Mouse (Mus musculus) adrenal gland, adult (tissue): ENCODE data around the gene Ndufa3.
A peak's percentile ranks its signal among the peaks of the same experiment; 100 is the strongest.

Experiments
- DNase-seq, 2 experiments: peaks; one replicate each; pipeline ENCODE4 v3.0.0; 2022 to 2023; ENCODE audit warnings: low spot score in 1 of 2; ENCODE audit not compliant: inconsistent age in 2 of 2

Ndufa3 gene

DNA sequence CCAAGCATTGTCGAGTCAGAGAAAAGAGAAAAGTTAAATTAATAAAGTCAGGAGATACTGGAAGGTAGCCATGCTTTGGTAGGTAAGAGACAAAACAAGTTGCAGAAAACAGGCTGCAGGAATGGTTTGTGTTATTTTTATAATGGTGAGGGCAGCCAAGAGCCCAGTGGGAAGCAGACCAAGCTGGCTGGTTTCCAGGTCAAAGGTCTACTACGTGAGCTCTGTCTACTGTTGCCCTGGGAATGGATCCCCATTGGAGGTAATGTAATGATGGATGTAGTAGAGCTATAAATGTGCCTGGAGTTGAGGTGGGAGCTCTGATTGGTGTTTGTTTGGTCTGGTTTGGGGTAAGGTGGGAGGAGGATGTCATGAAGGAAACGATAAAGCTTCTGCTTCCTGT, 8.1 kb upstream of the Ndufa3 start:
- peak; percentile 30 to 73 for DNase-seq

DNA sequence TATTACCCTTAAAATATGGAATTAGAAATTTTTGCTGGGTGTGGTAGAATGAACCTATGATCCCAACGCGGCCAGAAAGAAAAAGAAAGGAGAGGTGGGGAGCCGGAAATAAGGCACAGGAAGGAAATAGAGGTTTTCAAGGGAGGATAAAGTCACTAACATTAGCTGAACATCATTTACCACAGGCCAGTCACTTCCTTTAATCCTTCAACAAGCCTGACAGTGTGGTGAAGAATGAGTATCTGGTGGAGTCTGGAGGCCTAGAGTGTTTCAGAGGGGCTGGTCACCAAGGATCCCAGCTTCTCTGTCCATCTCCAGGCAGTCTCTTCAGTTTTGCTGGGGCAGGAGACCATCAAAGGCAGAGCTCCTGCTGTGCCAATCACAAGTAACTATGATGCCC, 6.7 kb upstream of the Ndufa3 start:
- DNase-seq = no peak

DNA sequence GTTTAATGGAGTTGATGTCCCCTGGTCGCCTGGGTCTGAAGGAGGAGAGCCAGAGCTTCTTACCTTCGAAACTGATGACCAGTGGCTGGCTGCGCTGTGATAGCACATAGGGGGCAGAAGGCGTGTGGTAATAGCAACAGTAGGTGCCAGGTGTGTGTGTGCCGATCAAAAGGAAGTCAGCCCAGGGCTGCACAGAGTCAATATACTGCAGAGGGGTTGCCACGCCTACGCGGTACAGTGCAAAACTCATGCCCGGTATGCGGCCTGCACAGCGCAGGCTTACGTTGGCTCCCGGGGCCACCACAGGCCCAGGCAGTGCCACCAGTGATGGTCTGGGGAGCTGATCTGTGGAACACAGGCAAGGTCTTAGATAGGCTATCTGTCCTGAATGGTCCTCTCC, 6.2 kb upstream of the Ndufa3 start:
- no peak for DNase-seq

DNA sequence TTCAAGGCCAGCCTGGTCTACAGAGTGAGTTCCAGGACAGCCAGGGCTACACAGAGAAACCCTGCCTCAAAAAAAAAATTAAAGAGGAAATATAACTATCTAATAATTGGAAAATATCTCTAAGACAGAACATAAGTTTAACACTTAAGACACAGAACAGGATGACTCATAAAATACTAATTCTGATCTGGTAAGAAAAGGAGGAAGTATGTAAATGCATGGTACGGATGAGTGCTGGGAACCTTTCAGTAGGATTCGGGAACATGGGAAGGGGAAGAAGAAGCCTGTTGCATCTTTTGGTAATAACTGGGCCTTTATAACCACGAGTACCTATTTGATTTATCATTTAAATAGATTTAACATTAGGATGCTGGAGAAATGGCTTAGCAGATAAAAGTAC, 3.2 kb upstream of the Ndufa3 start:
- no peak for DNase-seq

DNA sequence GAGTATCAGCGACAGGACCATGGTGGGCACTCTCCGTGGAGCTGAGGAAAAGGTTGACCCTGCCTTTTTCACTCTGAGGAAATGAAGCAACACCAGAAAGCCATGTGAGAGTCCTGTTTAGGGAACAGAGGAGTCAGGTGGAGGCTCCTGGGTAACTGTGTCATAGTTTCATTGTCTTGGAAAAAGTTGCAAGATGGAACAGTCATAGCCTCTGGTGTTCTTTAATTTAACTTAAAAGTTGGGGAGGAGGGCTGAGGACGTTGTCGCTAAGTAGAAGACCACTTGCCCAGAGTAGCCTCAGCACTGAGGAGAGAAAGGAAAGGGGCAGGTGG, 1.1 kb upstream of the Ndufa3 start, which contains the start of gene Oscar:
Oscar (minus strand) TSS at position 101 of the 332 bp plus-strand sequence.
- no peak for DNase-seq

DNA sequence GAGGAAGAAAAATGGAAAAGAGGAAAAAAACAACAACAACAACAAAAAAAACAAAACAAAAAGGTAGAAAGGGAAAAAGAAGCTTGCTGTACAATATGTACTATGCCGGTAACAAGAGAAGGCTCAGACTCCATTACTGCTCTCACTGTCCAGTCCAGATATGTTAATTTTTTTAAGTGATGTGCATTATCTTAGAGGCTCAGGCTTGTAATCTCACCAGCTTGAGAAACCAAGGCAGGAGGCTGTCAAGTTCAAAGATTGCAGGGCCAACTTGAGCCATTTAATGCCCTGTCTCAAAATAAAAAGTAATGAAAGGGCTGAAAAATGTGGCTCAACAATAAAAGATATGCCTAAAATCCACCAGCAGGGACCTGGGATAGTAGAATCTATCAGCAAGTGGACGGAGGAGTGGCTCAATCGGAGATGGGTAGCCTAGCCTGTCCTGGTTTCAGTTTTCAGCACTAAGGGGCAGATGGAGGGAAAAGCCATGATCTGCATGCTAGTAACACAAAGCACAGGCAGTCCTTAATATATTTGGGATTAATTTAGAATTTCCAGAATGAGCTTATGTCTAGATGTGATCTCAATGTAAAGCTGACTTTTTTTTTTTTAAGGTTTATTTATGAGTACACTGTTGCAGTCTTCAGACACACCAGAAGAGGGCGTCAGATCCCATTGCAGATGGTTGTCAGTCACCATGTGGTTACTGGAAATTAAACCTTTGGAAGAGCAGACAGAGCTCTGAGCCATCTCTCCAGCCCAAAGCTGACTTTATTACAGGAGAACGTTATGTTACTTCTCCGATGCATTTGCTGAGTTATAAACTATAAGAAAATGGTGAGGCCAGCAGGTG, 558 bp upstream of the Ndufa3 start:
- DNase-seq = no peak

DNA sequence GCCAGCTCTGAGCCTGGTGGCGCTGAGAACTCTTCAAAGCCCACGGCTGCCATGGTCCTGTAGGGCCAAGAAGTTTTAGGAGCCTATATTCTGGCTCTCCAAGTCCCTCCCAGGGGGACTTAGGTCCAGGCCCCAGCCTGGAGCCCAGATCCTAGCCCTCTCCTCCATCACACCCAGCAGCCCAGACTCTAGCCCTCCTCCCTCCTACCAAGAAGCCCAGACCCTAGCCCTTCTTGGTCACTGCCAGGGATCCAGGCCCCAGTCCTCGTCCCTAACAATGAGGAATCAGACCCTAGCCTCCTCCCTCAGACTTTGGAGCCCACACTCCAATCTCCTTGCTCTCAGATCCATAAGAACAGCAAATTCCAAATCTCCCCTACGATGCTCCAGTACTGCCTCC, 11.9 kb downstream of the Ndufa3 start:
- DNase-seq = no peak

DNA sequence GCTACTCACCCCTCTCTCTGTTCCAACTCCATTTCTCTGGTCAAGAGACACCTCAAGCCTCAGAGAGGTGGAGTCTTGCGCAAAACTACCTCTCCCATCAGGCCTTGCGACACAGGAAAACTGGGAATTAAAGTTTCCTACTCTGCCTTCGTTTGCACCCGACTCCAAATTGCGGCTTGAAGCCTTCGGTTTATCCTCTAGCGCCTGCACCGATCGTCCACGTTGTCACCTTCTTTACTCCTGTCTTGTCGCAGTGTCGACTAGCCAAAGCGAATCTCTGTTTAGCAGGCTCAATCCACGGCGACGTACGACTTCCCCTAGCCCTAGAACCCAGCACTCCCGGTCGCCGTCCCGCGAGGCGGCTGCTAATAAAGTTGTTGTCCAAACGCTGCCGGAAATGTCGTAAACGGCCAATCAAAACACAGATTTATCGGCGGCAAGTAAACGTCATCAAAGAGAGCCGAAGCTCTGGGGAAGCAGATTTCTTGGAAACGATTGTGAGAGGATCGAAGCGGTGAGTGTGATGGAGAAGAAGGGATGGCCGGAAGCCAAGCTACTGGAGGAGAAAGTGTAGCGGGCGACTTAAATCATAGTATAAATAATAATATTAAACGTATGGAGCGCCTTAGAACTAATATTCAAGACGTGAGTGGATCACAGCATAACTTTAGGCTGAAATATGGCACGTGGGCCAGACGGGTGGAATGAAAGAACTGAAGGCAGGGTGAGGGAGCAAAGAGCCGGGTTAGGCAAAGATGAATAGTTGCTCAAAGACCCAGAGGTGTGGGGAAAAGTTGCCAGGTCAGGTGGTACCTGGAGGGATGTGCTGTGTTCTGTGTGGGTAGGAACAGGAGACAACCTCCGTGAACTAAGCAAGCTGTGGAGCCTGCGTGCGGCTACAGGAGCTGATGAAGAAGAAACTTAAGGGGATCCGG, 12.6 kb downstream of the Ndufa3 start, which contains the start of the genes Tfpt and Prpf31:
Tfpt (minus strand) TSS at position 387 of the 935 bp plus-strand sequence.
Prpf31 (plus strand) TSS at position 443 of the 935 bp plus-strand sequence.
- DNase-seq = peak; percentile 94 to 99

DNA sequence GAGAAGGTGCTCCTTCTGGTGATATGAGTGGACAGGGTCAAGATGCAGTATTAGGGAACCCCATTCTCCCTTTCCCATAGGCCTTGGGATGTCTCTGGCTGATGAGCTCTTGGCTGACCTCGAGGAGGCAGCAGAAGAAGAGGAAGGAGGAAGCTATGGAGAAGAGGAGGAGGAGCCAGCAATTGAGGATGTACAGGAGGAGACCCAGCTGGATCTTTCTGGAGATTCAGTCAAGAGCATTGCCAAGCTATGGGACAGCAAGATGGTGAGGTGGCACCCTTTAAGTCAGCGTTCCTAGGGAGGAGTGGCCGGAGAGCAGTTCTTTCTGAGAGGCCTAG, 13.3 kb downstream of the Ndufa3 start:
- DNase-seq = no peak

DNA sequence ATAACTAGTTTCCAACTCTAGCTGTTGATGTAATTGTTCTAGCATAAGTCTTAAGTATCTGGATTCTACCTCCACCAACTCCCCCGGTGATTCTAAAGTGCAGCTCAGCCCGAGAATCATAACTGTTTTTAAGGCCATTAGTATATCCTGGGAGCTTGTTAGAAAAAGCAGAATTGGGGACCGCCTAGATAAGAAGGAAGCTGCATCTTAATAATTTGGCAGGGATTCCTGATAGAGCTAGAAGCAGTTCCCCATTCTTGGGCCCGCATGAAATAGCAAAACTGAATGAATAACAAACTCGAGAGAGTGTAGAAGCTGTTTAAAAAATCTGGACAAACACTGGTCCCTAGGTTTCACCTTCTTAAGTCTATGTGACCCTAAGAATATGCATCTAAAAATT, 26.2 kb downstream of the Ndufa3 start:
- no peak for DNase-seq

DNA sequence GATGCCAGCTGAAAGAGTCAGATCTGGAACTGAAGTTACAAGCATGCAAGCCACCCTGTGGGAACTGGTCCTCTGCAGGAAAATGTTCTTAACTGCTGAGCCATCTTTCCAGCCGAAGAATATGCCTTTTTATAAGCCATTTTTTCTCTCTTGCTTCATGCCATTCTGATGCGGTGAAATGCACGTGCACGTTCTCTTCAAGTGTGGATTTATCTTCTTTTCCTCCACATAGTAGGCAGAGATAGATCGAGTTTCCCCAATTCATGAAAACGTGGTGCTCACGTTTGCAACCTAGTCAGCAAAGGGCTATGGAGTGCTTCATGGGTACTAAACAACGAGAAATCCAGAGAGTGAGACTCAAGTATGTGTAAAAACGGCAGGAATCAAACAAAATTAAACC, 26.7 kb downstream of the Ndufa3 start:
- DNase-seq = no peak

DNA sequence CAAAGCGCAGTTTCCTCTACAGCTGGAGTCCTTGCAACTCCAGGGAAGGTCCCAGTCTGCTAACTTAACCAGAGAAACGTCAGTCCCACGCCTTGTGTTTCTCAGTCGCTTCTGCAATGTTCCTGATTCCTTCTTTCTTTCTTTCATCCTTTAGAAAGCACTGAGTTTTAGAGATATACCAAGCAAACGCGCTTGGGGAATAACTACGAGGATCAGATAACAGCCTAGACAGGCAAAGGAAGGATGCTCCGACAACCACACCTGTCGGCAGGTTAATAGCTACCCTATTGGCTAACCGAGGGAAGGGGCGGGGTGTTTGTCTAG, 27.1 kb downstream of the Ndufa3 start:
- no peak for DNase-seq

DNA sequence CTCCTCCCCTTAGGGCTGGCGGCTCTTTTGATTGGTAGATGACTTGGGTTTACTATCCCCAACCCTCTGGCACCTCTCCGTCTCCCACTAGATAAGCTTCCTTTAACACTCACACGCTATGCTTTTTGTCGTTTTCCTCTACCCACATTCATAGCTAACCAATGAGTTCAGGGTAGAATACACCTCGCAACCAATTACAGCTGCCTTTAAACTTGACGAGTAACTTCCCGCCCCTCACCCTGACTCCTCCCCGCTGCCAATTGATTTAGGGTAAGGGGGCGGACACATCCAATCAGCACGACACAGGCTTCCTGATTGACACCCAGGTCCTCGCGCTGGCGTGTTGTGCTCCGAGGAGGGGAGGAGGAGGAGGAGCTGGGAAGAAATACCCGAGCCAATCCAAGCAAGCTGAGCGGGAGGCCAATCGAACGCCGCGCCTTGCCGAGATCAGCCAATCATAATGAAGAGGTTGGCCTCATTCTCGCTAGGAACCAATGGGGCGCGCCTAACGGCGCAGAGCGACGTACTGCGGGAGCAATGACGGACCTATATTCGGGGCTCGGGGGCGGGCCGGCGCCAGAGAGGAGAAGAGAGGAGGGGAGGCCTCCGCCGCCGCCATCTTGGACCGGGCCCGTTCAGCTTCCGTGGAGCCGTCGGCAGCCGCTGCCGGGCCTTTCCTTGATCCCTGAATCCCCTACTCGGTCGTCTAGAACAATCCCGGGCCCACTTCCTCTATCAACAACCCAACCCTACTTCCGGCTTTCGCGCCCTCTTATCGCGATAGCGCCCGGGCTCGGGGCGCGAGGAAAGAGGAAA, 27.7 kb downstream of the Ndufa3 start, which contains the start of gene Cnot3:
Cnot3 (plus strand) TSS at position 597 of the 816 bp plus-strand sequence.
- peak; percentile 99 to 100 for DNase-seq

DNA sequence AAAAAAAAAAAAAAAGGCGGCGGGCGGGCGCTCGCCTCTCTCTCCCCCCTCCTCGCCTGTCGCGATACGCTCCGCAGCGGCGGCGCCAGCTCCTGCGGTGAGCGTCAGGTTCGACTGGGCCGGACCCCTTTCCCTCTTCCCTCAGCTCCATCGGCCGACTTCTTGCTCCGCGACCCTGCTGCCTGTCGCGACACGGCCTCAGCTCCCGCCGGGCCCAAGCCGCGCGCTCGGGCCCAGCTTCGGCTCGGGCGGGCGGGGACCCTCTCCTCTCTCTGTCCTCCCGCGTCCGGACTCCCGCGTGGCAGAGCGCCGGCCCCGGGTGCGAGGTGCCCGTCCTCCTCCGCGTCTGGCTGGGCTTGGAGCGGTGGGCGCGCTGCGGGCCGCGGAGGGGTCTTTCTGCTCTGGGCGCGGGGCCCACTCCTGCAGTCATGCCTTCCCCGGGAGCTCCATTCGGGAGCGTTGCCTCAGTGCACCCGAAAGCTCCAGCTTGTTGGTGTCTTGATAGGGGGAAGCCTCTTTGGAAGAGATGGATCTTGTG, 28.4 kb downstream of the Ndufa3 start:
- no peak for DNase-seq

DNA sequence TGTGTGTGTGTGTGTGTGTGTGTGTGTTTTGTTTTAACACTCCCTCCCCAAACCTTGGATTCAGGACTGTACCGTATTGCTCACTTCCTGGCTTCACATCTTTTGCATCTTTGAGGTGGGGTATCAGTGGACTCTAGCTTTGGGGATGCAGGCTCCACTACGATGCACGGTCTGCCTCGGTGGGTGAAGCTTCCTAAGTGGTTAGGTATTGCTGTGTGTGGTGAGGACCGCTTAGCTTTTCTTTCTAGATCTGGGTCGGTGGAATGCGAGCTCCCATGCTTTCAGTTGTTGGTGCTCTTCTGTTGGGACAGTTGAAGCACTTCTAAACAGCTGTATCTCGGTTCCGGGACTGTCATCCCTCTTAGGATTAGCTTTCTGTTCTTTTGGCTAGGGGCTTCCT, 29.0 kb downstream of the Ndufa3 start:
- DNase-seq = no peak

DNA sequence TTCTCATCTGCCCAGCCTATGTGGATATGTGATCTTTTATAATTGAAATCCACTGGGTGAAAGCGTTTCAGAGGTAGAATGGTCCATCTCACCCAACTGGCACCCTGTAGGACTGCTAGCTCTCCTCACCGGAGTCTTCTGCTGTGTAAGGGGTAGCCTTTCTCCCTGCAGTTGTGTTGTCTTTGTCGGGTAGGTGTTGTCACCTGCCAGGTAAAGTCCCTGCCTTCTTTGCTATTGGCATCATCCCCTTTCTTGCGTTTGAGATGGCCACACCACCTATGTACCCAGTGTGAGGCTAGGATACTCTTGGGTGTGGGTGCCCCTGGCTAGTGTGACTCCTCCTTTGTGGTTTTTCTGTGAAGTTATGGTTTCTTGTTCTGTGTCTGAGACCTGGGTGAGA, 29.5 kb downstream of the Ndufa3 start:
- DNase-seq = no peak

DNA sequence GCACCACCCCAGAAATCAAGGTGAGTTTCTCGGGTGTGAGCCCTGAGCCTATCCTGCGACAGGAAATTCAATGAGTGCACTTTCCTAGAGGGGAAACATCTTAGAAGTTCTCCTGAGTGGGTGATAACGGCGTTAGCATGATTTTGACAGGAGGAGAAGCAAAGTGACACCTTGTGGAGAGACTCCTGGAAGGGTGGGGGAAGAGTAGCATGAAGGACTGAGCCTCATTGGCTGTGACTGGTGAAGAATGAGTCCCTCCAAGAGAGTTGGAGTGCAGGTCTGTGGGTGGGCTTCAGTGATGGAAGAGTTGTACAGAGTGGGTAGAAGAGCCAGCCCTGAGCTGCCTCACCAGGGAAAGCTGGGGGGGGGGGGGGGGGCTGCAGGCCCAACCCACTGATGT, 39.8 kb downstream of the Ndufa3 start:
- DNase-seq = no peak

DNA sequence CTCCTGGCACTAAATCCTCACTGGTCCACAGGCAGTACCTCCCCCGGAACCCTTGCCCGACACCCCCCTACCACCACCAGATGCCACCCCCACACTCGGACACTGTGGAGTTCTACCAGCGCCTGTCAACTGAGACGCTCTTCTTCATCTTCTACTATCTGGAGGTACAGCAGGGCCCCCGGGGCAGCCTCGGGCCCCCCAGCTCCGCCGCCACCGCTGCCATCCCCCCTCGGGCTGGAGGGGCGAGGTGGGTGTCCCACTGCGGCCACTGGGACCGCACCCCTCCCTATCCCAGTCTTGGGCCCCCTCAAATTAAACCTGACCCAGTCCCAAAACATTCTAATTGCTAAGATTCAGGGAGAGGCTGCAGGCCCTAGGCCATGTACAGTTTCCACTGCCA, 41.4 kb downstream of the Ndufa3 start:
- no peak for DNase-seq

DNA sequence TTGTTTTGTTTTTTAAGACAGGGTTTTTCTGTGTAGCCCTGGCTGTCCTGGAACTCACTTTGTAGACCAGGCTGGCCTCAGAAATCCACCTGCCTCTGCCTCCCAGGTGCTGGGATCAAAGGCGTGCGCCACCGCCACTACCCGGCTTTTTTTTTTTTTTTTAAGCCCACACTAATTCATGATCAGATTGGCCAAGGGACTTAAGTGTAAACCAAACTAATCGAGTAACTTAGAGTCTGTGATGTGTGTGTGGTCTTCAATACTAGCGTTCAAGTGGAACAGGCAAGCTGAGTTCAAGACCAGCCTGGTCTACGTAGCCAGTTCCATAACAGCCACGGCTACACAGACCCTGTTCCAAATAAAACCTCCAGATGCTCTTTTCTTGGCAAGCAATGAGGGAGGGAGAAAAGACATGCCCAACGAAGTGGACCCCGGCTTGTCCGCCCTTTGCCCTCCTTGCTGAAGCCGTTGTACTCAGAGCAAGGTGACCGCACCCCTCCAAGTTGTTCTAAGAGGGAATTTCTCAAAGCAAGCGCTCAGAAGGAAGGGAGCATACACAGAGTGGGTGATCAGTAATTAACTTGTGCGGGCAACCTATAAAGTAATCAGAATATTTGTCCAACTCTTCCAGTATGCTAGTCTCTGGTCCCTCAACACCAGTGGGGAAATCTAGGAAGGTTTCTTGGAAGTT, 47.5 kb downstream of the Ndufa3 start:
- DNase-seq = no peak
